Mouse (Mus musculus) megakaryocyte, embryonic 14.5 days (primary cell): ENCODE data around the gene Slc36a3. TPM values are rescaled to one million over a fixed set of nuclear protein-coding genes. Genes with fewer than 3 reads are reported as not detected.
A peak's percentile ranks its signal among the peaks of the same experiment; 100 is the strongest.
"Not testable (repeated sequence)": the region's sequence is repeated elsewhere in the genome, so short reads cannot be mapped to it uniquely, and the experiment has no call there.

Source experiments
- H3K27me3 ChIP-seq: replicated peaks from 2 replicates; pipeline ENCODE3; 2012; ENCODE audit warnings: inconsistent platforms
- H3K36me3 ChIP-seq: replicated peaks from 2 replicates; pipeline ENCODE3; 2012; ENCODE audit warnings: low read length, inconsistent platforms, mixed read lengths
- H3K4me1 ChIP-seq: 2 replicates; pipeline ENCODE4 v1.6.1; 2012; ENCODE audit warnings: inconsistent platforms
- H3K4me3 ChIP-seq: replicated peaks from 2 replicates; pipeline ENCODE3; 2012; ENCODE audit warnings: moderate library complexity, mild to moderate bottlenecking, inconsistent platforms
- H3K9me3 ChIP-seq: 2 replicates; pipeline ENCODE4 v1.6.1; 2012; ENCODE audit warnings: inconsistent platforms
- FLI1 ChIP-seq: IDR thresholded peaks from 2 replicates; pipeline ENCODE4 v1.6.1; 2012; ENCODE audit warnings: low read length, inconsistent platforms, mixed read lengths
- GATA1 ChIP-seq: IDR thresholded peaks from 3 replicates; pipeline ENCODE4 v1.6.1; 2012; ENCODE audit warnings: mixed read lengths, low read length, inconsistent platforms, borderline replicate concordance
- polyA plus RNA-seq: library from polyadenylated mRNA; stranded (reverse); fragments of >175 nt; gene quantifications from 2 replicates; pipeline ENCODE4 v1.2.3, GENCODE M21; 2012; ENCODE audit warnings: low replicate concordance; ENCODE audit not compliant: insufficient read depth

Gene Slc36a3
- polyA plus RNA-seq, 1 experiment, result not detected

- Histone ChIP-seq H3K9me3 (no peaks in the 10 kb centered on the region), H3K4me1 (peaks cover 8% of the 10 kb centered on the region), H3K36me3 (no peaks in the 10 kb centered on the region), H3K27me3 (peaks cover 3% of the 10 kb centered on the region), H3K4me3 (no peak overlapping the region)
- TF ChIP-seq FLI1 (no peak), GATA1 (no peak)
Measured at GRCm38 (mm10) chr11:55128411-55128810, 23.1 kb downstream of the Slc36a3 start.

GRCm38 (mm10) chr11:55127937-55128336 is 23.6 kb downstream of the Slc36a3 start:
- Histone ChIP-seq H3K9me3 (no peaks in the 10 kb centered on the region), H3K4me1 (peaks cover 8% of the 10 kb centered on the region), H3K36me3 (no peaks in the 10 kb centered on the region), H3K27me3 (peaks cover 3% of the 10 kb centered on the region), H3K4me3 (no peak overlapping the region)
- TF ChIP-seq GATA1 (no peak), FLI1 (no peak)

- Histone ChIP-seq H3K4me1 (peaks cover 8% of the 10 kb centered on the region), H3K36me3 (no peaks in the 10 kb centered on the region)
Measured at GRCm38 (mm10) chr11:55126663-55127062, 24.8 kb downstream of the Slc36a3 start.

GRCm38 (mm10) chr11:55121430-55121829 is 30.1 kb downstream of the Slc36a3 start:
- Histone ChIP-seq H3K9me3 (peaks cover 18% of the 10 kb centered on the region), H3K4me3 (no peak overlapping the region), H3K4me1 (peaks cover 21% of the 10 kb centered on the region), H3K36me3 (peaks cover 13% of the 10 kb centered on the region), H3K27me3 (peaks cover 3% of the 10 kb centered on the region)
- TF ChIP-seq GATA1 (no peak), FLI1 (no peak)

More at GRCm38 (mm10) chr11:55126663-55127062, 24.8 kb downstream of the Slc36a3 start:
- TF ChIP-seq FLI1 (no peak), GATA1 (no peak)
- H3K27me3 ChIP-seq, result peaks cover 3% of the 10 kb centered on the region
- H3K4me3 ChIP-seq, result no peak overlapping the region
- H3K9me3 ChIP-seq, result no peaks in the 10 kb centered on the region

- H3K4me3 ChIP-seq, result peak overlapping the region; percentile 72
- peaks cover 13% of the 10 kb centered on the region for H3K36me3 ChIP-seq
- no peak for TF ChIP-seq FLI1
- no peak for TF ChIP-seq GATA1
- peaks cover 18% of the 10 kb centered on the region for H3K9me3 ChIP-seq
- peaks cover 3% of the 10 kb centered on the region for H3K27me3 ChIP-seq
- peaks cover 21% of the 10 kb centered on the region for H3K4me1 ChIP-seq
Measured at GRCm38 (mm10) chr11:55120821-55121271, 30.7 kb downstream of the Slc36a3 start.

GRCm38 (mm10) chr11:55120279-55120678 is 31.2 kb downstream of the Slc36a3 start:
- peaks cover 21% of the 10 kb centered on the region for H3K9me3 ChIP-seq
- no peak for TF ChIP-seq FLI1
- no peak for TF ChIP-seq GATA1
- peaks cover 21% of the 10 kb centered on the region for H3K4me1 ChIP-seq
- H3K4me3 ChIP-seq, result no peak overlapping the region
- H3K27me3 ChIP-seq, result peaks cover 3% of the 10 kb centered on the region
- peaks cover 13% of the 10 kb centered on the region for H3K36me3 ChIP-seq

- peaks cover 23% of the 10 kb centered on the region for H3K9me3 ChIP-seq
- peaks cover 13% of the 10 kb centered on the region for H3K36me3 ChIP-seq
- H3K4me3 ChIP-seq, result no peak overlapping the region
- no peaks in the 10 kb centered on the region for H3K27me3 ChIP-seq
- TF ChIP-seq GATA1, result no peak
- TF ChIP-seq FLI1, result no peak
- H3K4me1 ChIP-seq, result peaks cover 28% of the 10 kb centered on the region
Measured at GRCm38 (mm10) chr11:55117031-55117430, 34.5 kb downstream of the Slc36a3 start.

- TF ChIP-seq GATA1, result no peak
- TF ChIP-seq FLI1, result no peak
- H3K4me3 ChIP-seq, result no peak overlapping the region
- H3K4me1 ChIP-seq, result peaks cover 23% of the 10 kb centered on the region
- peaks cover 13% of the 10 kb centered on the region for H3K36me3 ChIP-seq
- H3K27me3 ChIP-seq, result no peaks in the 10 kb centered on the region
- peaks cover 23% of the 10 kb centered on the region for H3K9me3 ChIP-seq
Measured at GRCm38 (mm10) chr11:55116004-55116403, 35.5 kb downstream of the Slc36a3 start.

GRCm38 (mm10) chr11:55114291-55114690 is 37.2 kb downstream of the Slc36a3 start:
- H3K36me3 ChIP-seq, result peaks cover 6% of the 10 kb centered on the region
- TF ChIP-seq GATA1 (no peak), FLI1 (no peak)
- H3K27me3 ChIP-seq, result peaks cover 2% of the 10 kb centered on the region
- peaks cover 14% of the 10 kb centered on the region for H3K4me1 ChIP-seq
- H3K4me3 ChIP-seq, result no peak overlapping the region
- peaks cover 14% of the 10 kb centered on the region for H3K9me3 ChIP-seq

- H3K27me3 ChIP-seq, H3K36me3 ChIP-seq, H3K9me3 ChIP-seq: not testable (repeated sequence)
- peak overlapping the region; percentile 26 for H3K4me3 ChIP-seq
- H3K4me1 ChIP-seq, result peaks cover 14% of the 10 kb centered on the region
Measured at GRCm38 (mm10) chr11:55113861-55114250, 37.7 kb downstream of the Slc36a3 start.
